ENCODE assay signal across 8 mouse cellular contexts in the genomic region with DNA sequence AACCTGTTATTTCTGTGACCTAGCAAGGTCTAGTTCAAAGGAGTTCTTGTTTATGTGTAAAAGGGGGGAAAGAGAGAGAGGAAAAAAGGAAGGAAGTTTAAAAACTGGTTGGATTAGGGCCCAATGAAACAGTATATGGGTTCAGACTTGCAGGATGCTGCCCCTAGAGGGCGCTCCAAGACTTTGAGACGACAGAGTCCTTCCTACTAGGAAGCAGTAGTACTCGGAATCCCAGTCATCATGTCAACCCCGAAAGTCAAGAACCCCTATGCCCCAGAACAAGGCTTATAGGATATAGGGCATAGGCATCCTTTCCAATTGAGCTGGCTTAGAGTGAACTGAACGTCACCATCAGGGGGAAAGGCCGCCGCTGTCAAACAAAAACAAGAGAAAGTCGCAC. TPM values are rescaled to one million over a fixed set of nuclear protein-coding genes. Genes with fewer than 3 reads are reported as not detected.
DNase-seq lines count a peak whose midpoint lies in the region; ATAC-seq and TF ChIP-seq lines count a peak whose summit lies in the region.

No protein-coding gene starts in this region.

- H3K9ac ChIP-seq in heart, embryonic 11.5 days (ENCODE audit: low read depth, low read length) = no peak overlapping the region
- no peak overlapping the region for H3K9ac ChIP-seq in forebrain, embryonic 16.5 days (replicated peaks; ENCODE audit: low read depth, low read length)
- H3K9ac ChIP-seq in hindbrain, embryonic 13.5 days = no peak overlapping the region
- no peak overlapping the region for H3K9ac ChIP-seq in stomach, postnatal 0 days (ENCODE audit: low read length)

- no peak overlapping the region for H3K4me2 ChIP-seq in heart, embryonic 11.5 days
- no peak overlapping the region for H3K4me2 ChIP-seq in forebrain, embryonic 16.5 days (ENCODE audit: low read length)
- no peak overlapping the region for H3K4me2 ChIP-seq in hindbrain, embryonic 13.5 days
- no peak overlapping the region for H3K4me2 ChIP-seq in stomach, postnatal 0 days (replicated peaks; ENCODE audit: low read depth)

- peak; percentile 59 to 85 for DNase-seq in heart, adult 18-20 months
- DNase-seq in cerebellum, adult 11-12 months = peak; percentile 35
- DNase-seq in layer of hippocampus, postnatal 14 days (ENCODE audit: low spot score in 2 of 2) = peak; percentile 74 to 79
- peak; percentile 74 for DNase-seq in midbrain, embryonic 10.5 days (ENCODE audit: low spot score)
- peak; percentile 86 for DNase-seq in stomach, postnatal 0 days (ENCODE audit: low spot score)

- TF ChIP-seq EP300 in stomach, postnatal 0 days (optimal IDR thresholded peaks at IDR 0.05) = no peak

- no peak overlapping the region for H3K4me3 ChIP-seq in heart, embryonic 11.5 days (ENCODE audit: low read depth, low read length)
- no peak overlapping the region for H3K4me3 ChIP-seq in forebrain, embryonic 16.5 days (replicated peaks; ENCODE audit: low read length)
- no peak overlapping the region for H3K4me3 ChIP-seq in hindbrain, embryonic 13.5 days
- no peak overlapping the region for H3K4me3 ChIP-seq in midbrain, embryonic 10.5 days
- H3K4me3 ChIP-seq in stomach, postnatal 0 days (ENCODE audit: low read depth, low read length) = no peak overlapping the region

- H3K36me3 ChIP-seq in heart, embryonic 11.5 days (ENCODE audit: control insufficient read depth, insufficient read depth, low read length) = no peaks in the 10 kb centered on the region
- H3K36me3 ChIP-seq in forebrain, embryonic 16.5 days (ENCODE audit: control insufficient read depth, insufficient read depth) = no peaks in the 10 kb centered on the region
- H3K36me3 ChIP-seq in hindbrain, embryonic 13.5 days = no peaks in the 10 kb centered on the region
- no peaks in the 10 kb centered on the region for H3K36me3 ChIP-seq in midbrain, embryonic 10.5 days
- H3K36me3 ChIP-seq in stomach, postnatal 0 days (ENCODE audit: control insufficient read depth, insufficient read depth, low read length) = no peaks in the 10 kb centered on the region

- peak; percentile 93 for TF ChIP-seq CTCF in stomach, postnatal 0 days (IDR thresholded peaks at IDR 0.05; ENCODE audit: low read depth)

- H3K4me1 ChIP-seq in heart, embryonic 11.5 days (ENCODE audit: control insufficient read depth, insufficient read depth, low read length) = peaks cover 19% of the 10 kb centered on the region; the same call in 1 of the 2 replicates
- no peaks in the 10 kb centered on the region for H3K4me1 ChIP-seq in forebrain, embryonic 16.5 days (replicated peaks; ENCODE audit: control insufficient read depth, insufficient read depth, low read length)
- H3K4me1 ChIP-seq in hindbrain, embryonic 13.5 days (replicated peaks) = no peaks in the 10 kb centered on the region
- 0 out of 2 replicates have a peak, but pooled peaks cover 3% of the 10 kb centered on the region for H3K4me1 ChIP-seq in midbrain, embryonic 10.5 days
- H3K4me1 ChIP-seq in stomach, postnatal 0 days (replicated peaks; ENCODE audit: control insufficient read depth, insufficient read depth) = no peaks in the 10 kb centered on the region

- no peaks in the 10 kb centered on the region for H3K9me3 ChIP-seq in heart, embryonic 11.5 days (replicated peaks; ENCODE audit: control insufficient read depth, low read length)
- H3K9me3 ChIP-seq in forebrain, embryonic 16.5 days (ENCODE audit: control insufficient read depth, low read length) = no peaks in the 10 kb centered on the region
- no peaks in the 10 kb centered on the region for H3K9me3 ChIP-seq in hindbrain, embryonic 13.5 days
- no peaks in the 10 kb centered on the region for H3K9me3 ChIP-seq in midbrain, embryonic 10.5 days (replicated peaks)
- H3K9me3 ChIP-seq in stomach, postnatal 0 days (ENCODE audit: control insufficient read depth, low read length) = no peaks in the 10 kb centered on the region

- no peaks in the 10 kb centered on the region for H3K27me3 ChIP-seq in heart, embryonic 11.5 days (ENCODE audit: control insufficient read depth, insufficient read depth, low read length)
- H3K27me3 ChIP-seq in forebrain, embryonic 16.5 days (replicated peaks; ENCODE audit: control insufficient read depth, insufficient read depth, low read length) = 0 out of 2 replicates have a peak, but pooled peaks cover 3% of the 10 kb centered on the region
- peaks cover 4% of the 10 kb centered on the region; the same call in 1 of the 2 replicates for H3K27me3 ChIP-seq in hindbrain, embryonic 13.5 days
- H3K27me3 ChIP-seq in midbrain, embryonic 10.5 days (ENCODE audit: low read depth, poor library complexity, severe bottlenecking) = peaks cover 5% of the 10 kb centered on the region; the same call in 1 of the 2 replicates
- no peaks in the 10 kb centered on the region for H3K27me3 ChIP-seq in stomach, postnatal 0 days (ENCODE audit: control insufficient read depth, insufficient read depth, low read length)

- 41% methylated on average over 8 of the region's 8 CpGs for WGBS in heart, embryonic 11.5 days (ENCODE audit: insufficient replicate concordance)
- WGBS in forebrain, embryonic 16.5 days = 30% methylated on average over 8 of the region's 8 CpGs
- 40% methylated on average over 8 of the region's 8 CpGs for WGBS in hindbrain, embryonic 13.5 days
- WGBS in midbrain, embryonic 10.5 days = 37% methylated on average over 8 of the region's 8 CpGs
- WGBS in stomach, postnatal 0 days = 38% methylated on average over 8 of the region's 8 CpGs

- ATAC-seq in heart, embryonic 11.5 days (replicated peaks; ENCODE audit: insufficient number of reproducible peaks, low FRiP score, low TSS enrichment) = no peak
- peak; percentile 81 for ATAC-seq in forebrain, embryonic 16.5 days
- 0 out of 2 replicates have a peak, but pooled peaks have one; percentile 65 for ATAC-seq in hindbrain, embryonic 13.5 days (ENCODE audit: low FRiP score)
- ATAC-seq in stomach, postnatal 0 days (ENCODE audit: low FRiP score, low TSS enrichment) = peak; percentile 56

- no peak overlapping the region for H3K27ac ChIP-seq in heart, embryonic 11.5 days (ENCODE audit: low read depth, low read length)
- no peak overlapping the region for H3K27ac ChIP-seq in forebrain, embryonic 16.5 days (ENCODE audit: low read length)
- H3K27ac ChIP-seq in hindbrain, embryonic 13.5 days = no peak overlapping the region
- no peak overlapping the region for H3K27ac ChIP-seq in midbrain, embryonic 10.5 days (replicated peaks)
- peak overlapping the region; percentile 45; the same call in 1 of the 2 replicates for H3K27ac ChIP-seq in stomach, postnatal 0 days (replicated peaks)

RNA-seq across cellular contexts. Expression of a gene that starts 50.0 kb away (rescaled TPM):
- 10 to 100 TPM; 38.9 to 42.8 TPM for total RNA-seq in heart, adult 18-20 months (2021)
- 83.3 and 93.3 TPM in 2 replicates for polyA plus RNA-seq in heart, embryonic 11.5 days (2014; fragmentation: Nextera tagmentation; extraction: Ambion mirVana)
- polyA plus RNA-seq in forebrain, embryonic 16.5 days (2015; fragmentation: Nextera tagmentation; extraction: Ambion mirVana) = 21.1 and 27.1 TPM in 2 replicates
- polyA plus RNA-seq in hindbrain, embryonic 13.5 days (2015; fragmentation: Nextera tagmentation; extraction: Ambion mirVana) = 30.8 and 31.0 TPM in 2 replicates
- total RNA-seq in layer of hippocampus, postnatal 14 days (2021) = 10 to 100 TPM; 60.7 to 63.9 TPM
- polyA plus RNA-seq in midbrain, embryonic 10.5 days (2016; fragmentation: Nextera tagmentation; extraction: Ambion mirVana) = 50.9 and 55.6 TPM in 2 replicates
- 69.5 and 72.3 TPM in 2 replicates for polyA plus RNA-seq in stomach, postnatal 0 days (2015; fragmentation: Nextera tagmentation; extraction: Ambion mirVana)

Comparison
In these comparisons a context has a peak if more than half of its experiments do, and no peak if none do; other contexts are left out.
1. DNase-seq: peak in every context shown above with its lines; median percentile 86 in stomach, postnatal 0 days; 76 in layer of hippocampus, postnatal 14 days; 74 in midbrain, embryonic 10.5 days; 72 in heart, adult 18-20 months; 35 in cerebellum, adult 11-12 months.